Comparison of ENCODE assay signal across 14 mouse cellular contexts in genomic region chrX:75271676-75272075, GRCm38 (mm10).
A peak's percentile ranks its signal among the peaks of the same experiment; 100 is the strongest.
DNase-seq lines count a peak whose midpoint lies in the region; ATAC-seq and TF ChIP-seq lines count a peak whose summit lies in the region.
"Had no signal": no experiment of that assay in that cellular context is flagged by ENCODE, and none has a peak within 500 bp of the region (broad histone marks: within the 10 kb centered on the region; RNA-seq: fewer than 3 reads in every experiment).

No protein-coding gene starts in this region.

- WGBS in kidney, adult 2 months, result 71% methylated on average over 8 of the region's 8 CpGs
- WGBS in hindbrain, embryonic 10.5 days, result 66% methylated on average over 8 of the region's 8 CpGs

- no peak overlapping the region for H3K27ac ChIP-seq in kidney, adult 2 months (ENCODE audit: insufficient read depth, low read depth, low read length)
- no peak overlapping the region for H3K27ac ChIP-seq in hindbrain, embryonic 10.5 days
- H3K27ac ChIP-seq: limb, embryonic 10.5 days; lung, embryonic 15.5 days; midbrain, embryonic 10.5 days had no signal

- H3K36me3 ChIP-seq in kidney, adult 2 months (ENCODE audit: control insufficient read depth, insufficient read depth, low read length), result no peaks in the 10 kb centered on the region
- no peaks in the 10 kb centered on the region for H3K36me3 ChIP-seq in hindbrain, embryonic 10.5 days
- H3K36me3 ChIP-seq: limb, embryonic 10.5 days; lung, embryonic 15.5 days; midbrain, embryonic 10.5 days had no signal

- TF ChIP-seq CTCF in kidney, adult 2 months (conservative IDR thresholded peaks at IDR 0.05; ENCODE audit: insufficient read depth, insufficient read length, low read depth, low read length), result peak; percentile 20; the same call in 1 of the 2 replicates

- no peaks in the 10 kb centered on the region for H3K27me3 ChIP-seq in kidney, adult 2 months (replicated peaks; ENCODE audit: control insufficient read depth, insufficient read depth, low read length)
- H3K27me3 ChIP-seq in hindbrain, embryonic 10.5 days (ENCODE audit: insufficient read depth, poor library complexity, severe bottlenecking), result no peaks in the 10 kb centered on the region
- H3K27me3 ChIP-seq: lung, embryonic 15.5 days had no signal

- ATAC-seq in megakaryocyte progenitor cell, adult 5-6 weeks (replicated peaks; ENCODE audit: poor library complexity), result peak; percentile 71

- no peaks in the 10 kb centered on the region for H3K9me3 ChIP-seq in hindbrain, embryonic 10.5 days
- H3K9me3 ChIP-seq: limb, embryonic 10.5 days; lung, embryonic 15.5 days; midbrain, embryonic 10.5 days had no signal

- H3K4me1 ChIP-seq in kidney, adult 2 months (ENCODE audit: control insufficient read depth, insufficient read depth, low read length), result no peaks in the 10 kb centered on the region
- H3K4me1 ChIP-seq in hindbrain, embryonic 10.5 days (replicated peaks), result no peaks in the 10 kb centered on the region
- H3K4me1 ChIP-seq: limb, embryonic 10.5 days; lung, embryonic 15.5 days; midbrain, embryonic 10.5 days had no signal

- H3K4me3 ChIP-seq in kidney, adult 2 months (ENCODE audit: insufficient read depth, low read depth, low read length), result no peak overlapping the region
- no peak overlapping the region for H3K4me3 ChIP-seq in hindbrain, embryonic 10.5 days
- H3K4me3 ChIP-seq: limb, embryonic 10.5 days; lung, embryonic 15.5 days; midbrain, embryonic 10.5 days had no signal

- DNase-seq in kidney, adult 2 months, result no peak
- DNase-seq in kidney, adult 11 months, result no peak
- DNase-seq in 416B (ENCODE audit: low read depth), result peak; percentile 15
- DNase-seq in B cell, adult 2 months, result peak; percentile 4 to 16
- DNase-seq in c-Kit-positive CD71-positive TER-119-positive erythroid progenitor cells, embryonic 14.5 days (ENCODE audit: low spot score), result no peak
- no peak for DNase-seq in hindbrain, embryonic 10.5 days (ENCODE audit: low spot score)
- DNase-seq: cerebellum, adult 2 months; kidney, postnatal 10 days; right cerebral cortex, adult 18-20 months; spleen, adult 18-20 months had no signal

- TF ChIP-seq POLR2A in kidney, adult 2 months (IDR thresholded peaks at IDR 0.05; ENCODE audit: low read depth, low read length), result no peak

Comparison
In these comparisons a context has a peak if more than half of its experiments do, and no peak if none do; other contexts are left out.
1. DNase-seq: peak in 416B (single experiment) and B cell, adult 2 months (2 of 2); none in kidney, adult 2 months (single experiment), kidney, adult 11 months (single experiment), c-Kit-positive CD71-positive TER-119-positive erythroid progenitor cells, embryonic 14.5 days (single experiment) and hindbrain, embryonic 10.5 days (single experiment).